Mouse (Mus musculus) layer of hippocampus, adult 8-10 months (tissue): ENCODE data around the gene Olfr853. TPM values are rescaled to one million over a fixed set of nuclear protein-coding genes. Genes with fewer than 3 reads are reported as not detected.

Source experiments
- DNase-seq, 2 experiments: peaks; one replicate each; pipeline ENCODE4 v3.0.0; 2022; ENCODE audit warnings: low spot score in 2 of 2
- total RNA-seq, 4 experiments: library from RNA; stranded (reverse); gene quantifications; 2 replicates each; pipeline ENCODE4 v1.2.4; 2022

The Olfr853 gene
- total RNA-seq: not detected

DNA sequence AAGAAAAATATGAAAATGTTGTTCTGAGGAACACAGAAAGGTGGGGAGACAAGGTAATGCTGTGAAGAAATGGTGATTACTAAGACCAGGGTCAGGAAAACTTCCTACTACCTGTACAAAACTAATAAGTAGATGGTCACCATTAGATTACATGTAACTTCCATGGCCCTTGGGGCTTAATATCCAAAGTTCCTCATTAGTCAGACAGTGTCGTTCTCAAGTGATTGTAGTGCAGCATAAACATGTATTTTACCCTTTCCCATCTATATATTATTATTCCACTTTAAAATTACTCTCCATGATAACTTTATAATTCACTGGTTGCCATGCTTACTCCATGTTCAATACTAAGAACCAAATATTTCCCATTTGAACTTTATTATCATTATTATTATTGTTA is at the start of gene Olfr853:
TSS of gene Olfr853 (minus strand) at position 101 of the 400 bp plus-strand sequence.
- DNase-seq: no peak

DNA sequence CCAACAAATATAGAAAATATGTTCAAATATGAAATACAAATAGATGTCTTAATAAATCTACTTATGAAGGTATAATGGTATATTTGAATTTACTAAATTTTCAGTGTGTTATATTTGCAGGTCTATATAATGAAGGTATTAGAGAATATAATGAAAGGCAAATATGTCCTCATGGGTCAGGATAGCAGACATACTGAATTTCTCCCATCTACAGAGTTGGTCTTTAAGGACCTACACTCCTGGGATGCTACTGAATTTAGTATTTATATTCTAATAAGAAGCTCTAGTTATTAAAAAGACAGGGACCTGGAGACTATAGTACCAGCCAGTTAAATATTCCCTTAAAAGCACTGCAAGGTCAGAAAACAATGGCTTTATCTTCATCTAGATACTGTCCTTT is 41.4 kb upstream of the Olfr853 start, which contains the start of gene Olfr855:
TSS of gene Olfr855 (plus strand) at position 301 of the 400 bp plus-strand sequence.
- DNase-seq: no peak

DNA sequence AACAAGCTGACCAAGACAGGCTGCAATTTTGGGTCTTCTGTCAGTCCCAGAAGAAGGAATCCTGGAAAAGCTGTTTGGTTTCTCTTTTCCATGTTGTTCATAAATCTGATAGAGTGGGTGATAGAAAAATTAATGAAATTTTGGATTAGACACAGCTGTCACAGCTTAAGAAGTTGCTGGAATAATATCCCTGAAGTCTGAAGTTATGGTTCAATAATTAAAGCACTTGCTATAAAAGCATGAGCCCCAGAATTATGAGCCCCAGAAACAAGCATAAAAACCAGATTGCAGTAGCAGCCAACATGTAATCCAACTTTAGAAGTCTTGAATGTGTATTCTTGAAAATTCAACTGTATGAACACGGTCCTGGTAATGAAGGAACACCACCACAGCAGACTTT is 26.4 kb upstream of the Olfr853 start, which contains the start of gene Olfr854:
TSS of gene Olfr854 (minus strand) at position 101 of the 400 bp plus-strand sequence.
- no peak for DNase-seq

DNA sequence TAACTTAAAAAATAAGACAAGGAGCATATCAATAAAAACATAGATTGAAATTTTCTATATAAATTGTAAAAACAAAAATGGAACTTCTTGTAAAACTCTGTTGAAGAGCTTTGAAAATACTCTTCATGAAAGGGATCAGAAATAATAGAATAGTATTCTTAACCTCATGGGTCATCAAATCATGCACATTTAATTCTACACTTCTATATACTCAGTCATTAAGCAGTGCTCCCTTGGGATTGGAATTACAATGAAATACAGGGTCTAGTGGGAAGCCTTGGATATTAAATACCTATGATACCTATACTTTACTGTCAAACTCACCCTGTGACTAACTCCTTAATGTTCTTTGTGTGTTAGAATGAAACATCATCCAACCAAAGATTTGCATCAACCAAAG is 47.9 kb downstream of the Olfr853 start, which contains the start of gene Olfr851:
TSS of gene Olfr851 (plus strand) at position 301 of the 400 bp plus-strand sequence.
- DNase-seq: no peak

Other genes starting within 250 kb of the Olfr853 start
- not detected for gene Olfr844, start 224.7 kb downstream of the Olfr853 start, total RNA-seq
- gene Olfr845, start 204.6 kb downstream of the Olfr853 start, total RNA-seq: not detected
- gene Olfr846, start 177.1 kb downstream of the Olfr853 start, total RNA-seq: not detected
- not detected for gene Olfr847, start 162.4 kb downstream of the Olfr853 start, total RNA-seq
- gene Olfr849, start 100.8 kb downstream of the Olfr853 start, total RNA-seq: not detected
- gene Olfr850, start 62.8 kb downstream of the Olfr853 start, total RNA-seq: not detected
- not detected for gene Olfr851, start 47.8 kb downstream of the Olfr853 start, total RNA-seq
- gene Olfr854, start 26.3 kb upstream of the Olfr853 start, total RNA-seq: not detected
- not detected for gene Olfr855, start 41.5 kb upstream of the Olfr853 start, total RNA-seq
- 10 to 100 TPM; 20.5 to 26.2 (median 21.8) TPM for gene Zfp317, start 81.0 kb upstream of the Olfr853 start, total RNA-seq
- gene Olfr857, start 168.4 kb upstream of the Olfr853 start, total RNA-seq: not detected
- not detected for gene Olfr58, start 239.2 kb upstream of the Olfr853 start, total RNA-seq